Mouse (Mus musculus): ENCODE measurements at regions not wholly inside any gene's neighbourhood (a gene's known extent, or its start where the extent isn't known, plus 50 kb on each side); places are given as distances from the start of the nearest gene placed in this dataset.

- DNase-seq, result no peak
Observed at GRCm38 (mm10) chrX:133119026-133119425, 569.8 kb downstream of the Pcdh19 start.

DNA sequence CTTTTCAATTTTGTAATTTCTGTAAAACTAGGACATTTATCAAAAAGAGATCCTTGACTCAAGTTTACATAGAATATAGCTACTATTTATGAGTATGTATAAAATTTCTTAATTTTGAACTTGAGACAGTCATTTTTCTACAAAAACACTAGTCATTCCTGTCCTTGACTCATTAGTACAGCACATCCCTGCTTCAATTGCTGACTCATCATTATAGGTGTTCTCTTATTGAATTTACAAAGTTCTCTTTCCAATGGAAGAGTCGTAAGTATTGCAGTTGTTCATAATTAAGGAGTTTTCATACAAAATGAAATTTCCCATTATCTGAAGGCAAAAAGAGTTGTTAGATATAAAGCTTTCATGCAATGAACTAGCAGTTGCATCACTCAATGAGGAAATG is 578.6 kb downstream of the Pcdh19 start:
- no peak for DNase-seq

DNA sequence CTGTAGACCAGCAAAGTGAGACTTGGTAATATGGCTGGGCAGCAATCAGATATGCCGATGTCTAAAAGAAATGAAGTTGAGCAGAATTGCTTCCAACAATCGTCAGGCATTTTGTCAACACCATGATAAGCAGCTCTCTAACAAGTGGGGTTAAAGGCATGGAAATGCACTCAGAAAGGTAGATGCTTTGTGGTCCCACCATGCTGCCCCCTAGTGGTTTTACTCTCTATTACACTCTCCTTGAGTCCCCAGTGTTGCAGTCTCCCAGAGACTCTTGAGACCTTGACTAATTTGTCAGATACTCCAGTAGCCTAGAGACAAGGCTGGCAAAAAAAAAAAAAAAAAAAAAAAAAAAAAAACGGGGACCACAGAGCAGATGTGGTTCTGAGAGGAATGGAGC is 595.8 kb downstream of the Pcdh19 start:
- no peak for DNase-seq

- DNase-seq, result peak; percentile 2
Observed at GRCm38 (mm10) chrX:133064116-133064515, 624.7 kb downstream of the Pcdh19 start.
